Mouse (Mus musculus) gastrocnemius, adult 18-20 months (tissue): ENCODE measurements around the gene Filip1l. TPM values are rescaled to one million over a fixed set of nuclear protein-coding genes. Genes with fewer than 3 reads are reported as not detected.

Experiments used
- DNase-seq: peaks from one replicate; pipeline ENCODE4 v3.0.0; 2021; ENCODE audit warnings: low spot score
- total RNA-seq, 2 experiments: library from RNA; stranded (reverse); gene quantifications; 2 replicates each; pipeline ENCODE4 v1.2.3; 2021

Gene Filip1l
- total RNA-seq, 2 experiments from 2014 or later = 44.0 to 60.2 TPM

DNA sequence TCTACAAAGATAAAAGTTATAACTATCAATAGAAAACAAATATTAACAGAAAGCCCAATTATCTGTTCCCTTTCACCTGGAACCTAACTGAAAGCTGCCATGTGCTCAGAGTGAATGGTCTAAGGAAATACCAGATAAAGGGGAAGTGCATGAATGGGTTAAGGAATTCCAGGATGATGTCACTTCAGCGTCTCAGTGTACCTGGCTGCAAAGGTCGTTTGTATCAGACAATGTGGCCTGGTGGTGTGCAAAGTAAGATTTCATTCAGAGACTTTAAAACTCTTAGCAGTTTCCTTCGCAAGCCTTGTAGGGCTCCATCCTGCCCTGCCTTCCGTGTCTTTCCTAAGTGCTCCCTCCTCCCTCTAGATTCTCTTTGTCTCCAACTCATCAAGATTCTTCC, 80.3 kb downstream of the Filip1l start:
- DNase-seq = no peak

DNA sequence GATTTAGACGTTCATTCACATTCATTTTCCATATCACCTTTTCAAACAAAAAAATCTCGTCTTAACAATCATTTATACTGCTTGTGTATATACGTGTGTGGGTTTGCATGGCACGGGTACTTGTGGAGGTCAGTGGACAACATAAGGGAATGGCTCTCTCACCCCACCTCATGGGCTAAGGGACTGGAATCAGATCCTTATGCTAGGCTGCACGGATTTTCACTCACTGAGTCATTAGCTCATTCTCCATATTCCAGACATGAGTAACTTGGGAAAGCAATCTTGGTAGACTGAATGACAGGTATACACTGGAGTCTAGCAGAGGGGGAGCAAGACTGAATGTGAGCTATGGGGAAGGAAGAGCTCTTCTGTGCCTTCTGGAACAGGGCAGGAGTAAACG, 80.8 kb downstream of the Filip1l start:
- DNase-seq = no peak

DNA sequence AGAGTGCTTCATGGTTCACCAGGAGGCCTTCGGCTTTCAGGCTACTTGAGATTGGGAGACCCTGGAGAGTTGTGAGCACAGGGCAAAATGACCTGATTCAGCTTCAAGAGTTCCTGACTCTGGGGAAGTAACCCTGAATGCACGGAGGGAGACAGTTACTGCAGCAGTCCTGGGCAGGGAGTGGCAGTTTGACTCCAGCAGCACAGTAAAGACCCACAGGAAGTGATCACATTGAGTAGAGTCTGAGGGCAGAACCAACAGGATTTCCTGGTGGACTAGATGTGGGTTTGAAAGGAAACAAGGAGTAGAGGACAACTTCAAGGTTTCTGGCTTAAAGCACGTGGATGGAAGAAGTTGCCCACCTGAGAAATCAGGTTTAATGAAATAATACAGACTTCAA, 81.7 kb downstream of the Filip1l start:
- DNase-seq = no peak

DNA sequence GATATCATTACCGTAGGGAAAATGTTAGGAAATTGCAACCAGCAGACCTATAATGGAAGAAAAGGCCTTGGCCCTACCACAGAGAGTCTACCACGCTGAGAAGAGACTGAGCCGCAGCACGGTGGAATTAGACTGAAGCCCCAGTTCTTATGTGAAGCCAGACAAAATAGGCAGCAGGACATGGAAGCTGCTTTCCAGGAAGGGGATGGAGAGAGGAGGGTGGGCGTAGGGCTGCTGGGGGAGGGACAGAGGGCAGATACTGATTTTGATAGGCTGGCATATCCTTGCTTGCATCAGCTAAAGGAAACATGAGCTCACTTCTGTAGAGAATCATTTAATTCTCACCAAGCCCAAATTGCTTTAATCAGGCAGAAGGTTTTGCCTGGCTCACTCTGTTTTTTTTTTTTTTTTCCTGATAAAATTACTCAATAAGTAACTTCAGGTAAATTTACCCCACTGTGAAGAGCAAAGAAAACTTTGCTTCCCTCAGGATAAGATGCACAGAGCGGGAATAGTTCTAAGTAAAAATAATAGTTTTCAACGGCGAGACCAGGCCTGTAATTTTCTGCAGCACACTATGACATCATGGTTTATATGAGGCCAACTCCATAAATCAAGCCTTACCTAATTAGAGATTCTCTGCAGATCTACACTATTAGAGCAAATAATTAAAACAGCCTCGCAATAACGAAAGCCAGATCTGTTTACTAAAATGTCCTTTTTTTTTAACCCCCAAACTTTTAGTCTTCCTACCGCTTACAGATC, 84.8 kb downstream of the Filip1l start:
- no peak for DNase-seq

DNA sequence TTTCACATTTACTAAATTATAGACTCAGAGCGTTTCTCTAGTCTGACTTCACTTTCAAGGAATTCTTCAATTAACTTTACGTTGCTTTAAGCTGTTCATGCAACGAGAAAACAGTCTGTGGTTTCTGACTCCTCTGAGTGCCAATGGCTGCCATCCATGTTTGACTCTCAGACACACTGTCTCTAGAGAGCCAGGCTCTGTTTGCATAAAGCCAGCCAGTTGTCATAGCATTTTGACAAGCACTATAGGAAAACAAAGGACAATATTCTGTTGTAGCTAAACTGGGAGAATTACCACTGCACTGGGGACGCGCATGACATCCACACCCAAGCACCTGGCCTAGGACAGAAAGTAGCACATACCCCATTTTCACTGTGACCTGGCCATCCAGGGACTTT, 85.4 kb downstream of the Filip1l start:
- DNase-seq = no peak

DNA sequence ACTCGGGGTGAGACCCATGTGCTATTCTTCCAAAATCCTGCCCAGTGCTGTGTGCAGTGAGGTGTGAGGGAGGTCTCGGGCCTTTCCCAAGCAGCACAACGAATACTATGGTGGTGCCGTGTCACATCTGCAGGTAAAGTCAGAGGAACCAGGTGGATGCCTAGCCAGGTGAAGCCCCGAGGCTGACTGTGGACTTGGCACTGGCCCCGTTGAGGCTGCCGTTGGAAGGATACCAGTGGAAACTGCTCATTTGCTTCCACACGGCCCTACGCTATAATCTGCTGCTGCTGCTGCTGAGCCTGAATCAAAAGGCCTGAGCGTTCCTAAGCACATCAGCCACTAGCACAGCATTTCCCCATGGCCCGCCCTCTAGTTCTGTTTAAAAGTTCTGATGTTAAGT, 86.3 kb downstream of the Filip1l start:
- DNase-seq = no peak

DNA sequence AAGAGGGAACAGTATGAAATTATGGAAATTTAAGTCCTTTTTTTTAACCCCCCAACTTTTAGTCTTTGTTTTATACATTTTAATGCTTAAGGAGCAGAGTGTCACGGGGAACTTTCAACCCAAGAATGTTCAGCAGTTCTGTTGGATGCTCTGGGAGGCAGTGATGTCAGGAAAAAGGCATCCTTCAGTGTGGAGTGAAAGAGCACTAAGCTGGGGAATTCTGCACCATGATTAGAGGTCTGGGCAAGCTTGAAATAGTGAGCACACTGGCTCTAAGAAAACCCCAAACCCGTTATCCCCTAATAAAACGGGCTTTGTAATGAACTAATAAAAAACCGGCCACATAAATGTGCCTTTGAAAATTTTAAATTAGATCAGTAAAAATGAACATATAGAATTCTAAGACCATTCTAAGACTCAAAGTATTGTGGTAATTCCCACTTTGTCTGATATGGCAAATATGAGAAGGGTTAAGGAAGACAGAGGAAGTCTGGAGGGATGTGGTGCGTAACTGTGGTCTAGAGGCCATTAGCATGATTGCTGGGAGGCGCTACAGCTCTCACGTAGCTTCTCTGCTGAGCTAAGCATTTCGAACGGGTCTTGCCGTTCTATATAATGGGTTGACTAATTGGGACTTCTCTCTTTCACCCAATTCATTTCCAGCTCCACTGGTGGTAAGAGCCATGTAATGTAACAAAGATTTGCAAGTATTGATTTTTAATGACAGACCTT, 88.0 kb downstream of the Filip1l start:
- DNase-seq = no peak

DNA sequence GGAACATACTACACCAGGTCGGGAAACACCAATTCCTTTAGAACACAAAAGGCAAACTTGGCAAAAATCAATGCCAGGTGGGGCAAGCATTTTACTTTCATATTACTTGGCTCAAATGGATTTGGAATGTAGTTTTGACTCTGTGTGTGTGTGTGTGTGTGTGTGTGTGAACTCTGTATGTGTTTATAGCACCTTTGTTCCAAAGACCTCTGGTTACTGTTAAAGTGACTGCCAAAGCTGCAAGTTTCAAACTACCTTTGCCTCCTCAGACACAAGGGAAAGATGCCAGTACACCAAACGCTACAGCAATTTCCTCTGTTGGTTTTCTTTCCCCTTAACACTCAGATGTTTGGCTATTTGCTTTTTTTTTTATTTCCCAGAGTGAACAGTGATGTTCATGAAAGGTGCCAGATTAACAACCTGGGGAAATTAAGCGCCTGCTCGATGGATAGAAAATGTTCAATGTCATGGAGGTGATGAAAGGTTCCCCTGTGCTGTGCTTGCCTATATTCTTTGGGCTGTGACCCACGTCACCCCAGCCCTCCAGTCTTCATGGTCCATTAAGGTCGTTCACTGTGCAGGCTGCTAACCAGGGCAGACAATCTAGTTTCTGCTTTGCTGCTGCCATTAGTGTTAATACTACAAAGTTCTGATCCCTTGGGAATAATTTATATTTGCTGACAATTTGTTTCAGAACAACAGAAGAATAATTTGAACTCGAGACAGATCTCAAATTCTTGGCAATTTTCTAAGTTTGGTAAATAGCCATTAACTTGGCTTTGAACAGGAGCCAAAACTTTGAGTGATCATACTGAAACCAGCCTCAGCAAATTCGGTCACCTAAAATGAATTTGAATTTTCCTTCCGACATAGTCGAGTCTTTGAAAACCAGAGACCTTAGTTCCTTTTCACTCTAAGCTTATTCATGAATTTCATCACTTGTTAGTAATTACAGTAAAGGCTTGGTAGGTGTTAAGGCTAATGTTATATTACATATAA, 92.5 kb downstream of the Filip1l start:
- DNase-seq = no peak

DNA sequence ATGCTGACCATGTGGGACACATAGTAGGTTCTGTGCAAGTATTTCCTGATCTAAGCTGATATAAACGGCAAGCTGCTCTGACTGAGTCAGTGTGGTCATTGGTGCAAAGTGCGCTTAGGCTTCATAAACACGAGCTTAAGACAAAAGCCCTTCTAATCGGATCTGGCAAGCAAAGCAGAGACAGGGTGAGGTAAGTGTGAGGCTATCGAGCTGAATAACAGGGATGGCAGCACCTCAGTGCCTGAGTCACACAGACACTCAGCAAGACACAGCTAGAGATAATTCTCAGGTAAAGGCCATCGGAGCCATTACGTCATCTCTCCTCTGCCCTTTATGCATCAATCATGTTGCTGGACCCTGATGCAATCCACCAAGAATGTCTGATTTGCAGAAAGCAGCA, 100.1 kb downstream of the Filip1l start:
- no peak for DNase-seq

DNA sequence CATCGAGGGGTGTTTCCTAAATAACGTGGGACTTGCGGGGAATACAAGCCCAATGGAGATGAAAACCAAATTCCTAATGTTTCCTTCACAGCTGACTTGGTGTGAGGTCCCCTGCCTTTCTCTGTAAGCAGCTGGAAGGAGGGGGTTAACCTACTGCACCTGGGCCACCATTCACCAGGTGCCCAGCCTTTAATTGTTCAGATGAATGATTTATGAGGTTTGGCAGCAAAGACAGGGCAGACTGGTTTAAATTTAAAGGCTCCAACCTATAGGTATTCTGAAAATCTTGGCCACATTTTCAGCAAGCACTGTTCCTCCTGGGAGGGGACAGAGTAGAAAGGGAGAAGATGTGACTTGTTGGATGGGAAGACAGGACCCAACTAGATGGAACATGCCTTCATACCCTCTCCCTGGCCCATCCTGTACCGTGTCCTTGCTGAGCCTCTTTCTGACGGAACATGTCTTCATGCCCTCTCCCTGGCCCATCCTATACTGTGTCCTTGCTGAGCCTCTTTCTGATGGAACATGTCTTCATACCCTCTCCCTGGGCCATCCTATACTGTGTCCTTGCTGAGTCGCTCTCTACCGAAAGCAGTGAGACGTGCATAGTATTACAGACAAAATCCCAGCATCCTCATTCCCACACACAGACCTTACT, 101.3 kb downstream of the Filip1l start:
- DNase-seq = no peak

DNA sequence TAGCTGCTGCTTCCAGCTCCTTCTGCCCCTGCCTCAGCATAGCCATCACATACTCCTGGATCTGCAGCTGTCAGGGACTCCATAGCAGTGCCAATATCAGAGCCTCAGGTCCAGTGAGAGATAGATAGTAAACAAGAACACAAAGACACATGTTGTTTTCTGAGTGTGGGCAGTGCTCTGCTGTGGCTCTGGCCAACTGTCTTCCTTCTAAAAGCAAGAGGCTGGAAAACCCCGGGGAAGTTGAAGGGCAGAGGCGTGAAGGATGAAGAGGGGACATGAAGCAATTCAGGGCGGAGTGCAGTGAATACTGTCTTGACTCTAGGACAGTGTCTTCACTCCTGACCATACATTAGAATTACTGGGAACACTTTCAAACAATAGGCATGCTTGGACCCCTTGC, 102.7 kb downstream of the Filip1l start:
- DNase-seq = no peak

DNA sequence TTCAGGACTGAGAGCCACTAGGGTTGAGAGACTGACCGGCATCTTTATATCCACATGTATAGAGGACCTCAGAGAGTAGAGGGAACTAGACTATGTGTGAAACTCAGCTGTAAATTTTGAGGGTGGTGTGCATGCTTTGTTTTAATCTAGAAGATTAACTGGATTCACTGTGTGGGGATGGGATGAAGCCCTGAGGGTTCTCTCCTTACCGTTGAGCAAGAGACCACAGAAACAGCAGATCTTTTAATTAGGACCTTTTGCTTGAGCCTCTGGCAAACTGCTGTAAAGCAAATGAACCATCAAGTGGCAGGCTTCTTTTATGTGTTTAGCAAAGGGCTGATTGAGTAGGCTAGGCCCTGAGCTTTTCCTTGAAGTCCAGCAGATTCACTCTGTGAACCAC, 103.1 kb downstream of the Filip1l start:
- DNase-seq = no peak

DNA sequence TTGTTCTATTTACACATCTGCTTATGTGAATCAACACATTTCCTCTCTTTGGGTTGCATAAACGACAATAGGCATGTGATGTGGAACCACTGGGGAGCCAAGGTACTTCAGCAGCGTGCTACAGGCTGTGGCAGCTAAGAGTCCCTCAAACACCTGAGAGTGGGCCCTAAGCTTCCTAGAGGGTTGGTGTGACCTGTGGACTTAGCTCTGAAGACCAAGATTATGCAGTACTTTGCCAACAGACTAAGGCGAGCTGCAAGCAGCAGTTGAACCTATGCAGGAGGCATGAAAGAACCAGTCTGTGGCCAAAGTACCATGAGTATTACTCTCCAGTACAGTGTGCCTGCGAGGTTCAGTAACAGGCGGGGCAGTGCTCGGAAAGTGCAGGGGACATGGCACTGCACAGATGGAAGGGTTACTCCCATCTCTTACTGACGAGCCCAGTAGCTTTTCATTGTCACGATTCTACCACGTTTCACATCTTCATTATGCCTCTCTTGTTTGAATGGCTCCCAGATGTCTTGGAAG, 112.6 kb downstream of the Filip1l start:
- DNase-seq = no peak

DNA sequence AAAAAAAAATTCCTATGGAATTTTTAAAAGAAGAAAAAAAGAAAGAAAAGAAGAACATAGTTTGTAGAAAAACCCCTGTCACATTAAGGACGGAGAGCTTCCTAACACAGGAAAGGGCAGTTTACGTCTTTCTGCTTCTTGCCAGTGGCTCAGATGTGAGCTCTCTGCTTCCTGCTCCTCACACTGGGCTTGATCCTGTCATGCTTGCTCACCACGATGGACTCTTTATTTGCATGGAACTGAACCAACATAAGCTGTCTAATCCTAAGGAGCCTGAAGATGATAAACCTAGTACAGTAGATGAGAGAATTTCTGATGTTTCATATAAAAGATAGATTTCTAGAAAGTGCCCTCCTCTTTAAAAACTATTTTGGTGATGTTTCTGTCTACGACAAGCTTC, 116.4 kb downstream of the Filip1l start:
- no peak for DNase-seq

DNA sequence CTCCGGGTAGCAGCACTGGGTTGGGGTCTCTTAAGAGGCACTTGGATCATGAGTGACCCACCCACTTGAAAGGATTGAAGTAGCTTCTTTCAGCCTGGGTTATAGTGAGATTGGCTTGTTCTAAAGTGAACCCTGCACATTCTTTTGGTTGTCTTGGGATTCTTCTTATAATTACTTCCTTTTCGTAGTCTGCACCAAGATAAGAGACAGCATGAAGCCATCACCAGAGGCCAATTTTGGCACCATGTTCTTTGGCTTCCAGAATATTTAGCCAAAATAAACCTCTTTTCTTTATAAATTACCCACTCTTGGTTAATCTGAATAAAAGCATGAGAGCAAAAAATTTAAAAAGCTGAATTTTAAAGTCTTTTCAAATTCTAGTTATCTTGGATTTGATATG, 117.0 kb downstream of the Filip1l start:
- no peak for DNase-seq

DNA sequence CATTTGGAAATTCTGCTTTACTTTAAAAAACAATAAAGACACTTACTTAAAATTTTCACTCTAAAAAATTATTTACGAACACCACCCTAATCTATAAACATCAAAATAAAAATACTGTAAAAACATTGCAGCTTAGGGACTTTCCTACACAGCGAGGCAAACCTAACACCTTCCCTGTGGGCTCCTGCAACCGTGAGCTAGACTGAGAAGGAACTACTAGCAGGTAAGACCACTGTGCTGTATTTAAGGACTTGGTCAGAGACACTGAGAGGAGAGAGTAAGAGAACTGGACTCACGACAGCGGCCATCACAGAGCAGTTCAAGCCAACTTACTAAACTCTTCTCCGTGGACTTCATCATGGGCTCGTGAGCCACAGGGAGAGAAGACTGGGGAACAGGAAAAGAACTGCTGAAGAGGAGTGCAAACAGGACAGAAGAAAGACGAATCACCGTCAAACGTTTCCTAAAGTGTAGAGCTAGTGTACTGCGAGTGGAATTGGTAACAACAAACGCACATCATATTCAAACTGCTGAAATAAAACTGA, 117.5 kb downstream of the Filip1l start:
- DNase-seq = no peak

DNA sequence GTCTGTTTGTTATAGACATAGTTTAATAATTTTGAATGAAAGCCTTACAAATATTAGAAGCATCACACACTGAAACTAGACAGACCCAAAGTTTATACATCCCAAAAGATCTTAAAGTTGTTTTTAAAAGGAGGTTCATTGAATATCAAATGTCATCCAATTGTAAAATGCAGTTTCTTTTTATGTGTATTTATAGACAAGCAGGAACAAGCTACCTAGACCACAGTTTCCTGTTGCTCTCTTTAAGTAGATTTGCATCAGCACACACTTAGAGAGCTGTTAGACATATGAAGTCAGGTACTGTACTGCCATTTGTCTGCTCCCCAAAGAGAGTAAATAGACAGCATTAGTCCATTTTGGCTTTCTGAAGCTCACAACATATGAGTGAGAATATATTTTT, 118.2 kb downstream of the Filip1l start:
- no peak for DNase-seq

DNA sequence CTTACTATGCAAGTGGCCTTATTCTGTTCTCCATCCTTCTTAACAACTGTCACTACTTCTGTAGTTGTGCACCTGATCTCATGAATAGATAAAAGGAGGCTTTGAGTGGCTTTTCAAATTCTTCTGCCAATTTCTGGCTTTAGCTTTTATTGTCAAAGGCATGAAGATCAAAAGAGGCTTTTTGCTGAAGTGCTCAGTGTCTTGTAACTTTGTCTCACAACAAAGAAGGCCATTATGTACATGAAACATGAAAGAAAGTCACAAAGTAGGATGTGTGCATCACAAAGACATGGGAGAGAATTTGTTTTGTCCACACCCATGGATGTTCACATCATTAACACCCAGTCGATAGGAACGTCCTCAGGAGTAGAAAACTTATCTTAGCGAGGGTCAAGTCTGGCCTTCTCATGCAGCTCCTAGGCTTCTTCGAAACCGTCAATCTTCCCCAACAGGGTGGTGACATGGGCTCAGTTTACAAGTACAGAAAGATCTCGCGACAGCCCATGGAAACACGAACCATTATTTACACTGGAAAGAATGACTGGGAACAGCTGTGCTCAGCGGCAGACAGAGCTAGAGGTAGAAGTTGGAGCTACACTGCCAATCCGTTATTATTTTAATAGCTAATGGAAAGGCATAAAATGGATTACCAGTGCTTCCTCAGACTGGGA, 120.7 kb downstream of the Filip1l start:
- DNase-seq = peak; percentile 77

DNA sequence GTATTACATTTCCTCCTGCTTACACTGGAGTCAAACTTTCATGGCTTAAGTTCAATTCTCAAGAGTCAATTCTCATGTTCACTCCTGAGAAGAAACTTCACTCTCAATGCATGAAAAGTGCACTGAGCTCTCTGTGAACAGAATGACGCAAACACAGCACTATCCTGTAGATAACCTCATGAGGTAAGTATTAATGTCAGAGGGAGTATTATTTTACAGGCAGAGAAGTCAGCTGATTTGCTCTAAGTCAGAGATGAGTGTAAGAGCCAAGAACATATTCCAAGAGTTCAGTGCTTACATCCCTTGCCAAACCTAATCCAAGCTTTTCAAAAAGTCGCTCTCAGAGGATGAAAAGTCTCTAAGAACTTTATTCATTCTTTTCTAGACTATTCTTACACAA, 125.6 kb downstream of the Filip1l start:
- DNase-seq = peak; percentile 54

DNA sequence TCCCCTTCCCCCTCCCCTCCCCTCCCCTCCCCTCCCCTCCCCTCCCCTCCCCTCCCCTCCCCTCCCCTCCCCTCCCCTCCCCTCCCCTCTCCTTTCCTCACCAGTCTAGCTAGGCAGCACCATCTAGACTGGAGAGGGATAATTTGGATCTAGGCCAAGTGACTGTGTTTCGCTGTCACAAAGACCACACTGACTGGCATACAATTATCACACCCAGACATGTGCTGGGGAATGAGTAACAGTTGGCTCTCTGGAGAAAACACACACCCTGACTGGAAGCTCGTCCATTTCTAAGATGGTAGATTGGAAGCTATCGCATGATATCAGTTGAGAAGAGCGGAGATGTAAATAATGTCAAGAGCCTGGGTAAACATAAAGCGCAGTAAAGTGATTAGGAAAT, 126.9 kb downstream of the Filip1l start:
- DNase-seq = no peak
